Mouse (Mus musculus) gastrocnemius, adult 2 months (tissue): ENCODE results near the gene Olfr544. TPM values are rescaled to one million over a fixed set of nuclear protein-coding genes. Genes with fewer than 3 reads are reported as not detected.

ENCODE experiments used
- DNase-seq: peaks from one replicate; pipeline ENCODE4 v3.0.0; 2022
- H3K27ac ChIP-seq: fragments of 200-600 bp; 2 replicates; pipeline ENCODE4 v1.8.1; 2022; ENCODE audit warnings: mild to moderate bottlenecking
- H3K4me3 ChIP-seq: fragments of 200-600 bp; 2 replicates; pipeline ENCODE4 v1.8.1; 2022; ENCODE audit warnings: mild to moderate bottlenecking, moderate library complexity
- CTCF ChIP-seq: fragments of 200-600 bp; IDR thresholded peaks from 2 replicates; pipeline ENCODE4 v1.8.1; 2022; ENCODE audit warnings: antibody characterized with exemption, mild to moderate bottlenecking, moderate library complexity
- intact Hi-C: fragments of 180-260 bp; cut with DNase I; formaldehyde crosslinking; loops from one replicate; pipeline ENCODE4 v1.15.1; 2025
- total RNA-seq, 2 experiments: library from RNA; stranded (reverse); gene quantifications; 2 replicates each; pipeline ENCODE4 v1.2.3; 2021

Gene Olfr544
- total RNA-seq, 2 experiments from 2014 or later, result not detected

- no peak for DNase-seq
- intact Hi-C loops, result no loop called here
- Histone ChIP-seq H3K4me3 (no peak overlapping the region), H3K27ac (no peak overlapping the region)
- no peak for TF ChIP-seq CTCF
Measured at GRCm38 (mm10) chr7:102458618-102459380, 29.3 kb downstream of the Olfr544 start.

GRCm38 (mm10) chr7:102446438-102446837 is 41.7 kb downstream of the Olfr544 start:
- H3K4me3 ChIP-seq, result no peak overlapping the region
- DNase-seq, result peak; percentile 49
- TF ChIP-seq CTCF, result no peak
- H3K27ac ChIP-seq, result peak overlapping the region; percentile 73
- intact Hi-C loops, result no loop called here

- intact Hi-C loops, result no loop called here
- TF ChIP-seq CTCF, result no peak
- Histone ChIP-seq H3K4me3 (no peak overlapping the region), H3K27ac (no peak overlapping the region)
- DNase-seq, result no peak
Measured at GRCm38 (mm10) chr7:102444301-102444700, 43.8 kb downstream of the Olfr544 start.

GRCm38 (mm10) chr7:102442432-102442831 is 45.7 kb downstream of the Olfr544 start:
- no peak for DNase-seq
- TF ChIP-seq CTCF, result no peak
- Histone ChIP-seq H3K4me3 (peak overlapping the region; percentile 93), H3K27ac (peak overlapping the region; percentile 87)
- intact Hi-C loops, result no loop called here

GRCm38 (mm10) chr7:102441657-102442391 is 46.3 kb downstream of the Olfr544 start, which contains the start of gene Rrm1:
Rrm1 (plus strand) TSS chr7:102441695.
- Histone ChIP-seq H3K27ac (peak within 1 kb of the TSS; percentile 87), H3K4me3 (peak within 1 kb of the TSS; percentile 93)
- TF ChIP-seq CTCF, result no peak
- DNase-seq, result peak; percentile 95
- intact Hi-C loops, result no loop called here

GRCm38 (mm10) chr7:102440822-102441656 is 47.1 kb downstream of the Olfr544 start:
- intact Hi-C loops, result no loop called here
- peak overlapping the region; percentile 93 for H3K4me3 ChIP-seq
- peak overlapping the region; percentile 87 for H3K27ac ChIP-seq
- no peak for DNase-seq
- TF ChIP-seq CTCF, result no peak

- DNase-seq, result no peak
- Histone ChIP-seq H3K27ac (no peak overlapping the region), H3K4me3 (no peak overlapping the region)
- intact Hi-C loops, result no loop called here
- no peak for TF ChIP-seq CTCF
Measured at GRCm38 (mm10) chr7:102434344-102434743, 53.8 kb downstream of the Olfr544 start.

Other genes with a start within 250 kb of the Olfr544 start
- 10 to 100 TPM; 14.7 to 17.0 TPM for gene Rhog, start 232.3 kb downstream of the Olfr544 start, total RNA-seq
- 100 to 1,000 TPM; 156 to 196 TPM for gene Stim1, start 220.5 kb downstream of the Olfr544 start, total RNA-seq
- gene Rrm1, start 46.6 kb downstream of the Olfr544 start, total RNA-seq, result 10 to 100 TPM; 15.3 to 21.8 TPM
- gene Olfr543, start 6.6 kb downstream of the Olfr544 start, total RNA-seq, result not detected
- gene Olfr545, start 11.3 kb upstream of the Olfr544 start, total RNA-seq, result not detected
- not detected for gene Olfr547, start 46.4 kb upstream of the Olfr544 start, total RNA-seq
- gene Olfr548-ps1, start 52.6 kb upstream of the Olfr544 start, total RNA-seq, result not detected
- not detected for gene Olfr549, start 61.6 kb upstream of the Olfr544 start, total RNA-seq
- 1 to 10 TPM; 2.4 to 3.4 TPM for gene Trim21, start 77.2 kb upstream of the Olfr544 start, total RNA-seq
- under 1 TPM in 1 of 2 experiments, not detected in 1; 0.17 TPM for gene Olfr550, start 83.1 kb upstream of the Olfr544 start, total RNA-seq
- not detected for gene Olfr551, start 103.6 kb upstream of the Olfr544 start, total RNA-seq
- gene Olfr552, start 109.5 kb upstream of the Olfr544 start, total RNA-seq, result under 1 TPM; 0.06 to 0.20 TPM
- not detected for gene Olfr553, start 129.9 kb upstream of the Olfr544 start, total RNA-seq
- not detected for gene Olfr554, start 150.1 kb upstream of the Olfr544 start, total RNA-seq
- not detected for gene Olfr555, start 170.5 kb upstream of the Olfr544 start, total RNA-seq
- gene Olfr556, start 176.6 kb upstream of the Olfr544 start, total RNA-seq, result not detected
- gene Trim68, start 199.0 kb upstream of the Olfr544 start, total RNA-seq, result 1 to 10 TPM; 4.0 to 4.8 TPM
- not detected for gene Olfr557, start 207.6 kb upstream of the Olfr544 start, total RNA-seq
- 1 to 10 TPM; 1.4 to 1.5 TPM for gene Olfr558, start 213.9 kb upstream of the Olfr544 start, total RNA-seq
- gene Olfr33, start 230.8 kb upstream of the Olfr544 start, total RNA-seq, result not detected
- not detected for gene Olfr559, start 239.2 kb upstream of the Olfr544 start, total RNA-seq